Mouse (Mus musculus): Measurements from ENCODE around the gene Zfp655. TPM values are rescaled to one million over a fixed set of nuclear protein-coding genes. Genes with fewer than 3 reads are reported as not detected.
A peak's percentile ranks its signal among the peaks of the same experiment; 100 is the strongest.

Zfp655 gene
- total and polyA plus RNA-seq, 3 experiments: 18.1 to 24.6 (median 20.7) TPM

DNA sequence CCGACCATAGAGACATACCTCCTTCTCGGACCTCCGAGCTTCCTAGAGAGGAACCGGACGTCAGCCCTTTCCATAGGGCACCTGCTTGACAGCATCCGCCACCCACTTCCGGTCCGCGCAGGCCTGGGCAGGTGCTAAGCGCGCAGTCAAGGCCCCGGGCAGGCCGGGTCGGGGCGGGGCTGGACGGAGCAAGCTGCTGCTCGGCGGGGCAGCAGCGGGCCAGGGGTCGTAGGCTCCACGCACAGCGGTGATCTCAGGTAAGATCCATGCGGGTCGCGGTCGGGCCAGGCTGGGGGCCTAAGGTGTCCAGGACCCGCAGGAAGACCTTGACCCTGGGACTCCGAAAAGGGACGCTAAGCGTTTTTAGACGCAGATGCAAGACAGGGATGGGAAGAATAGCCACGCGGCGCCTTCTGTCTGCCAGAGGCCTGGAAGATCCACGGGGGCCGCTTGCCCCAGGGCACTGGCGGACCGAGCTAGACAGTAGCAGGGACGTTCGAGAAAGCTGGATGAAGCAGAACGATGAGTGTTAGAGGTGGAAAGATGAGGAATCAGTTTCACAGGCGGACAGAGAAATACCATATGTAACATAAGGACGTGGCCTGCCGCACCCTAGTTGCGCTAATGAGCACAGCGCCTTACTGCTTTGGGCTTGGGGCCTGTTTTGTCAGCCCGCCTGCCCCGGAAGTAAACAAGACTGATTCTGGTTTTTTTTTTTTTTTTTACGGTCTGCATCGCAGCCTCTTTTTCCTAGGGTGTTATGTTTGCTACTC is 49.0 kb downstream of the Zfp655 start, which contains the start of gene Zscan25:
Gene Zscan25 (plus strand): TSS at position 130 of the 773 bp plus-strand sequence.
- peak within 1 kb of the TSS; percentile 91 for H3K27ac ChIP-seq (ENCODE audit: insufficient read depth, low read depth)
- H3K79me2 ChIP-seq (replicated peaks; ENCODE audit: control insufficient read depth, extremely low read depth, insufficient read depth, poor library complexity, severe bottlenecking): peaks cover 29% of the 10 kb centered on the region
- H3K9me3 ChIP-seq (replicated peaks; ENCODE audit: low read length): no peaks in the 10 kb centered on the region
- in situ Hi-C loops (cut with MboI; ENCODE audit: low pct_ligation_motif_present, low pct_unique_long_range_greater_than_20kb, low sequenced_read_pairs): no loop called here
- no peaks in the 10 kb centered on the region for H3K27me3 ChIP-seq (replicated peaks)
- peak within 1 kb of the TSS; percentile 100 for H3K4me2 ChIP-seq (ENCODE audit: insufficient read depth, low read depth, poor library complexity, severe bottlenecking)
- peak within 1 kb of the TSS; percentile 99 for H3K9ac ChIP-seq (ENCODE audit: insufficient read depth, low read depth)
- H3K36me3 ChIP-seq (replicated peaks in 1 of 2; ENCODE audit: control insufficient read depth in 1 of 2, insufficient read depth in 1 of 2, low read length in 1 of 2): peaks cover 20 to 39% of the 10 kb centered on the region in 2 experiments
- peak; percentile 97 for DNase-seq (ENCODE audit: extremely low read depth)
- dilution Hi-C loops (cut with MboI; ENCODE audit: extremely low pct_ligation_motif_present, extremely low pct_unique_long_range_greater_than_20kb, low sequenced_read_pairs): no loop called here
- H3K4me1 ChIP-seq (ENCODE audit: control insufficient read depth in 1 of 2, insufficient read depth in 2 of 2): peaks cover 0 to 17% of the 10 kb centered on the region in 2 experiments; a peak in 2 of 4 replicates
- peak within 1 kb of the TSS; percentile 89 to 94 (median 94) for H3K4me3 ChIP-seq (replicated peaks in 1 of 3; ENCODE audit: low read depth in 2 of 3, low read length in 2 of 3, poor library complexity in 1 of 3)
- TF ChIP-seq JUND (conservative IDR thresholded peaks at IDR 0.05; ENCODE audit: low read depth, low read length) (no peak), BHLHE40 (IDR thresholded peaks at IDR 0.05; ENCODE audit: low read depth, low read length) (peak; percentile 70), ZKSCAN1 (IDR thresholded peaks at IDR 0.05; ENCODE audit: borderline replicate concordance, low read depth, low read length) (no peak), CHD1 (IDR thresholded peaks at IDR 0.05; ENCODE audit: low read depth, low read length) (0 out of 2 replicates have a peak, but pooled peaks have one; percentile 55), KAT2A (IDR thresholded peaks at IDR 0.05; ENCODE audit: insufficient replicate concordance, low read length) (peak; percentile 91; the same call in 1 of the 2 replicates), POLR2AphosphoS2 (IDR thresholded peaks at IDR 0.05; ENCODE audit: low read depth, low read length) (peak; percentile 37; the same call in 1 of the 2 replicates), IRF4 (IDR thresholded peaks at IDR 0.05; ENCODE audit: low read depth, low read length) (0 out of 2 replicates have a peak, but pooled peaks have one; percentile 29), HCFC1 (IDR thresholded peaks at IDR 0.05; ENCODE audit: low read depth, low read length) (peak; percentile 93), TBP (conservative IDR thresholded peaks at IDR 0.05; ENCODE audit: low read depth, low read length) (peak; percentile 59), USF1 (IDR thresholded peaks at IDR 0.05; ENCODE audit: low read depth, low read length) (no peak), RCOR1 (conservative IDR thresholded peaks at IDR 0.05; ENCODE audit: low read depth, low read length) (no peak), USF2 (conservative IDR thresholded peaks at IDR 0.05; ENCODE audit: low read depth, low read length) (no peak), POLR2A (IDR thresholded peaks at IDR 0.05; ENCODE audit: low read depth, low read length) (peak; percentile 92), ELF1 (IDR thresholded peaks at IDR 0.05; ENCODE audit: low read depth, low read length) (peak; percentile 90), ZC3H11A (IDR thresholded peaks at IDR 0.05; ENCODE audit: low read depth, low read length) (no peak), NELFE (IDR thresholded peaks at IDR 0.05; ENCODE audit: low read depth, low read length) (peak; percentile 80), ETS1 (conservative IDR thresholded peaks at IDR 0.05; ENCODE audit: low read depth, low read length) (no peak; the same call in 1 of the 2 replicates), ZNF384 (IDR thresholded peaks at IDR 0.05; ENCODE audit: low read depth, low read length) (peak; percentile 98), SIN3A (IDR thresholded peaks at IDR 0.05; ENCODE audit: low read length) (peak; percentile 18), CHD2 (IDR thresholded peaks at IDR 0.05; ENCODE audit: low read length) (peak; percentile 5; the same call in 1 of the 2 replicates), MAX (IDR thresholded peaks at IDR 0.05; ENCODE audit: low read length) (peak; percentile 62), MXI1 (IDR thresholded peaks at IDR 0.05; ENCODE audit: low read depth, low read length) (peak; percentile 69), MAZ (IDR thresholded peaks at IDR 0.05; ENCODE audit: low read depth, low read length) (0 out of 2 replicates have a peak, but pooled peaks have one; percentile 25), CTCF (conservative IDR thresholded peaks at IDR 0.05 in 1 of 2, IDR thresholded peaks at IDR 0.05 in 1 of 2; ENCODE audit: low read depth in 2 of 2, low read length in 2 of 2) (no peak), GABPA (IDR thresholded peaks at IDR 0.05; ENCODE audit: insufficient replicate concordance, low read depth, low read length) (peak; percentile 75), EP300 (IDR thresholded peaks at IDR 0.05; ENCODE audit: low read length) (no peak), JUN (IDR thresholded peaks at IDR 0.05; ENCODE audit: insufficient read depth, low read depth, low read length) (no peak), NRF1 (IDR thresholded peaks at IDR 0.05; ENCODE audit: low read depth, low read length) (peak; percentile 68), MYC (IDR thresholded peaks at IDR 0.05; ENCODE audit: low read depth, low read length) (peak; percentile 48), UBTF (IDR thresholded peaks at IDR 0.05; ENCODE audit: low read depth, low read length) (peak; percentile 36; the same call in 1 of the 2 replicates), ZMIZ1 (IDR thresholded peaks at IDR 0.05; ENCODE audit: low read depth, low read length) (peak; percentile 83; the same call in 1 of the 2 replicates), RAD21 (IDR thresholded peaks at IDR 0.05; ENCODE audit: low read depth, low read length) (no peak), TCF12 (IDR thresholded peaks at IDR 0.05; ENCODE audit: low read depth, low read length) (peak; percentile 91), MAFK (IDR thresholded peaks at IDR 0.05; ENCODE audit: insufficient replicate concordance, low read length) (no peak), E2F4 (IDR thresholded peaks at IDR 0.05; ENCODE audit: insufficient replicate concordance, low read depth, low read length) (no peak), PAX5 (IDR thresholded peaks at IDR 0.05; ENCODE audit: low read length) (no peak), SMC3 (IDR thresholded peaks at IDR 0.05; ENCODE audit: low read depth, low read length) (no peak), MEF2A (IDR thresholded peaks at IDR 0.05; ENCODE audit: borderline replicate concordance, low read depth, low read length) (peak; percentile 35; the same call in 1 of the 2 replicates)
